Mouse (Mus musculus) lung, adult 2 months (tissue): ENCODE measurements around the gene 1500009L16Rik.

Source experiments
- CTCF ChIP-seq: fragments of 200-500 bp; IDR thresholded peaks from 2 replicates; pipeline ENCODE4 v1.5.1; 2011; ENCODE audit warnings: mild to moderate bottlenecking, low read length, control low read depth; ENCODE audit not compliant: insufficient read depth
- POLR2A ChIP-seq: fragments of 200-500 bp; IDR thresholded peaks from 2 replicates; pipeline ENCODE4 v1.6.1; 2011; ENCODE audit warnings: low read depth, mild to moderate bottlenecking, control low read depth, low read length, borderline replicate concordance; ENCODE audit errors: extremely low read depth

DNA sequence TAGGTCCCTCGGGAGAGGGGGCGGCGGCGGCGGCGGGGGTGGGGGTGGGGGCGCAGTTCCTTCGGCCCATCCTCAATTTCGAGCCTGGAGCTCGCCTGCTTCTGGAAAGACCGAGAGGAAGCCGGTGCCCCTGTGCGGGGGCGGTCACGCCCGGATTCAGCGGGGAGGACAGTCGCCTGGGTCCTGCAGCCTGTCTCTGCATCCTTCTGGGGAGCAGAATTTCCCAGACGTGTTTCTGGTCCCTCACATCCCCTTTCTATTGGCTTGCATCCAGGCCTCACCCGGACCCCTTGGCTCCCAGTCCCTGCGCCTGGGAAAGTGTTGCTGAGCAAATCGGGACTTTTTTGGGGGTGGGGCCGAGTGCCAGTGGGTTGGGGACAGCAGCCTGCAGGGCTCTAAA, 390 bp downstream of the 1500009L16Rik start:
- TF ChIP-seq POLR2A (no peak), CTCF (no peak)
